Mouse (Mus musculus): ENCODE results near the gene Ttc22. TPM values are rescaled to one million over a fixed set of nuclear protein-coding genes. Genes with fewer than 3 reads are reported as not detected.
A peak's percentile ranks its signal among the peaks of the same experiment; 100 is the strongest.

Ttc22 gene
- polyA plus RNA-seq, 1 experiment from 2014 or later, result 0.92 TPM

- Histone ChIP-seq H3K36me3 (ENCODE audit: insufficient read depth) (no peaks in the 10 kb centered on the region), H3K9ac (no peak overlapping the region), H3K4me2 (no peak overlapping the region), H3K27me3 (ENCODE audit: insufficient read depth, low read length) (no peaks in the 10 kb centered on the region), H3K4me3 (ENCODE audit: low read depth, low read length) (no peak overlapping the region), H3K27ac (ENCODE audit: low read depth) (no peak overlapping the region), H3K4me1 (ENCODE audit: insufficient read depth) (no peaks in the 10 kb centered on the region), H3K9me3 (ENCODE audit: low read depth, low read length) (no peaks in the 10 kb centered on the region)
- no peak for TF ChIP-seq CTCF (IDR thresholded peaks at IDR 0.05; ENCODE audit: low read depth)
- no peak for DNase-seq
- no peak for ATAC-seq (ENCODE audit: insufficient read depth)
- WGBS, result 66% methylated on average over 4 of the region's 4 CpGs
These were observed 21.5 kb upstream of the Ttc22 start for GRCm38 (mm10) chr4:106600770-106601169.

GRCm38 (mm10) chr4:106606639-106607554, 15.3 kb upstream of the Ttc22 start:
- Histone ChIP-seq H3K27me3 (ENCODE audit: insufficient read depth, low read length) (no peaks in the 10 kb centered on the region), H3K36me3 (ENCODE audit: insufficient read depth) (no peaks in the 10 kb centered on the region), H3K4me2 (peak overlapping the region; percentile 32; the same call in 1 of the 2 replicates), H3K9me3 (ENCODE audit: low read depth, low read length) (no peaks in the 10 kb centered on the region), H3K27ac (ENCODE audit: low read depth) (no peak overlapping the region), H3K4me1 (ENCODE audit: insufficient read depth) (no peaks in the 10 kb centered on the region), H3K9ac (no peak overlapping the region), H3K4me3 (ENCODE audit: low read depth, low read length) (no peak overlapping the region)
- 38% methylated on average over 18 of the region's 18 CpGs for WGBS
- peak; percentile 96 for ATAC-seq (ENCODE audit: insufficient read depth)
- DNase-seq, result peak; percentile 71
- TF ChIP-seq CTCF (IDR thresholded peaks at IDR 0.05; ENCODE audit: low read depth), result 0 out of 2 replicates have a peak, but pooled peaks have one; percentile 1

GRCm38 (mm10) chr4:106607905-106608304, 14.3 kb upstream of the Ttc22 start:
- no peak for DNase-seq
- H3K36me3 ChIP-seq (ENCODE audit: insufficient read depth), result no peaks in the 10 kb centered on the region
- H3K4me1 ChIP-seq (ENCODE audit: insufficient read depth), result no peaks in the 10 kb centered on the region
- H3K4me2 ChIP-seq, result no peak overlapping the region
- H3K27me3 ChIP-seq (ENCODE audit: insufficient read depth, low read length), result no peaks in the 10 kb centered on the region
- no peak for TF ChIP-seq CTCF (IDR thresholded peaks at IDR 0.05; ENCODE audit: low read depth)
- WGBS, result 81% methylated on average over 1 of the region's 1 CpGs
- no peaks in the 10 kb centered on the region for H3K9me3 ChIP-seq (ENCODE audit: low read depth, low read length)
- ATAC-seq (ENCODE audit: insufficient read depth), result no peak
- no peak overlapping the region for H3K4me3 ChIP-seq (ENCODE audit: low read depth, low read length)
- no peak overlapping the region for H3K27ac ChIP-seq (ENCODE audit: low read depth)
- H3K9ac ChIP-seq, result no peak overlapping the region

- TF ChIP-seq CTCF (IDR thresholded peaks at IDR 0.05; ENCODE audit: low read depth), result no peak
- no peaks in the 10 kb centered on the region for H3K4me1 ChIP-seq (ENCODE audit: insufficient read depth)
- H3K27ac ChIP-seq (ENCODE audit: low read depth), result no peak overlapping the region
- H3K4me2 ChIP-seq, result no peak overlapping the region
- no peaks in the 10 kb centered on the region for H3K27me3 ChIP-seq (ENCODE audit: insufficient read depth, low read length)
- H3K9me3 ChIP-seq (ENCODE audit: low read depth, low read length), result no peaks in the 10 kb centered on the region
- WGBS, result 78% methylated on average over 8 of the region's 8 CpGs
- DNase-seq, result no peak
- ATAC-seq (ENCODE audit: insufficient read depth), result no peak
- H3K4me3 ChIP-seq (ENCODE audit: low read depth, low read length), result no peak overlapping the region
- no peaks in the 10 kb centered on the region for H3K36me3 ChIP-seq (ENCODE audit: insufficient read depth)
- H3K9ac ChIP-seq, result no peak overlapping the region
These were observed 9.1 kb upstream of the Ttc22 start for GRCm38 (mm10) chr4:106613105-106613504.

- no peak for TF ChIP-seq CTCF (IDR thresholded peaks at IDR 0.05; ENCODE audit: low read depth)
- no peak overlapping the region for H3K4me2 ChIP-seq
- H3K9ac ChIP-seq, result peak overlapping the region; percentile 18; the same call in 1 of the 2 replicates
- no peak overlapping the region for H3K4me3 ChIP-seq (ENCODE audit: low read depth, low read length)
- no peaks in the 10 kb centered on the region for H3K27me3 ChIP-seq (ENCODE audit: insufficient read depth, low read length)
- H3K9me3 ChIP-seq (ENCODE audit: low read depth, low read length), result no peaks in the 10 kb centered on the region
- DNase-seq, result no peak
- no peaks in the 10 kb centered on the region for H3K4me1 ChIP-seq (ENCODE audit: insufficient read depth)
- WGBS, result 57% methylated on average over 3 of the region's 3 CpGs
- H3K27ac ChIP-seq (ENCODE audit: low read depth), result no peak overlapping the region
- no peaks in the 10 kb centered on the region for H3K36me3 ChIP-seq (ENCODE audit: insufficient read depth)
- ATAC-seq (ENCODE audit: insufficient read depth), result no peak
These were observed 8.7 kb upstream of the Ttc22 start for GRCm38 (mm10) chr4:106613560-106613959.

GRCm38 (mm10) chr4:106614180-106614797, 7.9 kb upstream of the Ttc22 start:
- peak; percentile 79 for ATAC-seq (ENCODE audit: insufficient read depth)
- no peaks in the 10 kb centered on the region for H3K4me1 ChIP-seq (ENCODE audit: insufficient read depth)
- no peak overlapping the region for H3K27ac ChIP-seq (ENCODE audit: low read depth)
- peak; percentile 97 for TF ChIP-seq CTCF (IDR thresholded peaks at IDR 0.05; ENCODE audit: low read depth)
- DNase-seq, result peak; percentile 89
- WGBS, result 45% methylated on average over 7 of the region's 7 CpGs
- no peak overlapping the region for H3K4me2 ChIP-seq
- no peaks in the 10 kb centered on the region for H3K27me3 ChIP-seq (ENCODE audit: insufficient read depth, low read length)
- H3K4me3 ChIP-seq (ENCODE audit: low read depth, low read length), result no peak overlapping the region
- no peaks in the 10 kb centered on the region for H3K9me3 ChIP-seq (ENCODE audit: low read depth, low read length)
- no peak overlapping the region; the same call in 1 of the 2 replicates for H3K9ac ChIP-seq
- H3K36me3 ChIP-seq (ENCODE audit: insufficient read depth), result no peaks in the 10 kb centered on the region

- Histone ChIP-seq H3K36me3 (ENCODE audit: insufficient read depth) (no peaks in the 10 kb centered on the region), H3K4me2 (no peak overlapping the region), H3K4me3 (ENCODE audit: low read depth, low read length) (no peak overlapping the region), H3K9me3 (ENCODE audit: low read depth, low read length) (no peaks in the 10 kb centered on the region), H3K9ac (no peak overlapping the region), H3K27me3 (ENCODE audit: insufficient read depth, low read length) (no peaks in the 10 kb centered on the region), H3K4me1 (ENCODE audit: insufficient read depth) (no peaks in the 10 kb centered on the region), H3K27ac (ENCODE audit: low read depth) (no peak overlapping the region)
- WGBS, result 72% methylated on average over 9 of the region's 9 CpGs
- DNase-seq (no peak), ATAC-seq (ENCODE audit: insufficient read depth) (no peak)
- no peak for TF ChIP-seq CTCF (IDR thresholded peaks at IDR 0.05; ENCODE audit: low read depth)
These were observed 7.4 kb upstream of the Ttc22 start for GRCm38 (mm10) chr4:106614881-106615280.

Data from lung, embryonic 14.5 days (tissue).